Mouse (Mus musculus): ENCODE data around the gene Dgat2. TPM values are rescaled to one million over a fixed set of nuclear protein-coding genes. Genes with fewer than 3 reads are reported as not detected.

Dgat2 gene
- polyA plus RNA-seq, 1 experiment from 2014 or later: 14.7 TPM

GRCm38 (mm10) chr7:99189885-99190284 is 7.4 kb upstream of the Dgat2 start:
- H3K4me1 ChIP-seq: no peaks in the 10 kb centered on the region
- H3K9ac ChIP-seq: no peak overlapping the region
- H3K9me3 ChIP-seq: no peaks in the 10 kb centered on the region
- H3K4me3 ChIP-seq: no peak overlapping the region
- H3K36me3 ChIP-seq: no peaks in the 10 kb centered on the region
- ATAC-seq (ENCODE audit: insufficient number of reproducible peaks, insufficient read depth, low FRiP score, low TSS enrichment): no peak
- 72% methylated on average over 5 of the region's 5 CpGs for WGBS
- H3K4me2 ChIP-seq (replicated peaks): no peak overlapping the region
- no peaks in the 10 kb centered on the region for H3K27me3 ChIP-seq
- H3K27ac ChIP-seq: no peak overlapping the region

GRCm38 (mm10) chr7:99188630-99189029 is 6.1 kb upstream of the Dgat2 start:
- 76% methylated on average over 6 of the region's 6 CpGs for WGBS
- no peak overlapping the region for H3K4me2 ChIP-seq (replicated peaks)
- no peaks in the 10 kb centered on the region for H3K9me3 ChIP-seq
- no peaks in the 10 kb centered on the region for H3K27me3 ChIP-seq
- no peak overlapping the region for H3K4me3 ChIP-seq
- H3K9ac ChIP-seq: no peak overlapping the region
- no peaks in the 10 kb centered on the region for H3K4me1 ChIP-seq
- H3K36me3 ChIP-seq: no peaks in the 10 kb centered on the region
- no peak overlapping the region for H3K27ac ChIP-seq
- no peak for ATAC-seq (ENCODE audit: insufficient number of reproducible peaks, insufficient read depth, low FRiP score, low TSS enrichment)

GRCm38 (mm10) chr7:99187451-99187850 is 4.9 kb upstream of the Dgat2 start:
- Histone ChIP-seq H3K27me3 (no peaks in the 10 kb centered on the region), H3K36me3 (no peaks in the 10 kb centered on the region), H3K4me3 (no peak overlapping the region), H3K9me3 (no peaks in the 10 kb centered on the region), H3K27ac (no peak overlapping the region), H3K4me2 (replicated peaks) (no peak overlapping the region), H3K4me1 (no peaks in the 10 kb centered on the region), H3K9ac (no peak overlapping the region)
- 82% methylated on average over 5 of the region's 5 CpGs for WGBS
- ATAC-seq (ENCODE audit: insufficient number of reproducible peaks, insufficient read depth, low FRiP score, low TSS enrichment): no peak

- H3K4me2 ChIP-seq (replicated peaks): no peak overlapping the region
- no peaks in the 10 kb centered on the region for H3K9me3 ChIP-seq
- H3K36me3 ChIP-seq: no peaks in the 10 kb centered on the region
- no peak overlapping the region for H3K4me3 ChIP-seq
- H3K4me1 ChIP-seq: peaks cover 5% of the 10 kb centered on the region; the same call in 1 of the 2 replicates
- H3K27ac ChIP-seq: no peak overlapping the region
- 91% methylated on average over 3 of the region's 3 CpGs for WGBS
- no peak overlapping the region for H3K9ac ChIP-seq
- ATAC-seq (ENCODE audit: insufficient number of reproducible peaks, insufficient read depth, low FRiP score, low TSS enrichment): no peak
- H3K27me3 ChIP-seq: peaks cover 5% of the 10 kb centered on the region; the same call in 1 of the 2 replicates
Observed at GRCm38 (mm10) chr7:99185405-99185804, 2.9 kb upstream of the Dgat2 start.

- peak overlapping the region; percentile 90 for H3K4me2 ChIP-seq (replicated peaks)
- H3K4me1 ChIP-seq: peaks cover 8% of the 10 kb centered on the region; the same call in 1 of the 2 replicates
- no peak overlapping the region for H3K27ac ChIP-seq
- ATAC-seq (ENCODE audit: insufficient number of reproducible peaks, insufficient read depth, low FRiP score, low TSS enrichment): no peak
- no peak overlapping the region for H3K9ac ChIP-seq
- peaks cover 5% of the 10 kb centered on the region; the same call in 1 of the 2 replicates for H3K27me3 ChIP-seq
- H3K4me3 ChIP-seq: no peak overlapping the region
- H3K9me3 ChIP-seq: no peaks in the 10 kb centered on the region
- WGBS: 67% methylated on average over 6 of the region's 6 CpGs
- no peaks in the 10 kb centered on the region for H3K36me3 ChIP-seq
Observed at GRCm38 (mm10) chr7:99183751-99184150, 1.2 kb upstream of the Dgat2 start.

GRCm38 (mm10) chr7:99181619-99182431 is 694 bp downstream of the Dgat2 start:
- no peak for ATAC-seq (ENCODE audit: insufficient number of reproducible peaks, insufficient read depth, low FRiP score, low TSS enrichment)
- H3K36me3 ChIP-seq: no peaks in the 10 kb centered on the region
- H3K4me3 ChIP-seq: peak overlapping the region; percentile 57
- H3K9ac ChIP-seq: peak overlapping the region; percentile 75
- H3K4me1 ChIP-seq: peaks cover 8% of the 10 kb centered on the region; the same call in 1 of the 2 replicates
- WGBS: 21% methylated on average over 14 of the region's 14 CpGs
- peaks cover 5% of the 10 kb centered on the region; the same call in 1 of the 2 replicates for H3K27me3 ChIP-seq
- H3K9me3 ChIP-seq: no peaks in the 10 kb centered on the region
- peak overlapping the region; percentile 90 for H3K4me2 ChIP-seq (replicated peaks)
- no peak overlapping the region for H3K27ac ChIP-seq

GRCm38 (mm10) chr7:99180162-99180561 is 2.4 kb downstream of the Dgat2 start:
- no peak for ATAC-seq (ENCODE audit: insufficient number of reproducible peaks, insufficient read depth, low FRiP score, low TSS enrichment)
- Histone ChIP-seq H3K9me3 (no peaks in the 10 kb centered on the region), H3K36me3 (no peaks in the 10 kb centered on the region), H3K4me2 (replicated peaks) (no peak overlapping the region), H3K4me3 (no peak overlapping the region), H3K27me3 (peaks cover 5% of the 10 kb centered on the region; the same call in 1 of the 2 replicates), H3K27ac (no peak overlapping the region), H3K9ac (no peak overlapping the region), H3K4me1 (peaks cover 8% of the 10 kb centered on the region; the same call in 1 of the 2 replicates)
- WGBS: 74% methylated on average over 1 of the region's 1 CpGs

GRCm38 (mm10) chr7:99179271-99179670 is 3.2 kb downstream of the Dgat2 start:
- WGBS: 91% methylated on average over 9 of the region's 9 CpGs
- no peaks in the 10 kb centered on the region for H3K9me3 ChIP-seq
- H3K27me3 ChIP-seq: peaks cover 5% of the 10 kb centered on the region; the same call in 1 of the 2 replicates
- H3K9ac ChIP-seq: no peak overlapping the region
- H3K4me2 ChIP-seq (replicated peaks): no peak overlapping the region
- no peak for ATAC-seq (ENCODE audit: insufficient number of reproducible peaks, insufficient read depth, low FRiP score, low TSS enrichment)
- H3K27ac ChIP-seq: no peak overlapping the region
- peaks cover 8% of the 10 kb centered on the region; the same call in 1 of the 2 replicates for H3K4me1 ChIP-seq
- no peaks in the 10 kb centered on the region for H3K36me3 ChIP-seq
- no peak overlapping the region for H3K4me3 ChIP-seq

- peaks cover 5% of the 10 kb centered on the region; the same call in 1 of the 2 replicates for H3K27me3 ChIP-seq
- H3K9me3 ChIP-seq: no peaks in the 10 kb centered on the region
- no peak overlapping the region for H3K4me3 ChIP-seq
- H3K9ac ChIP-seq: no peak overlapping the region
- 87% methylated on average over 5 of the region's 5 CpGs for WGBS
- no peaks in the 10 kb centered on the region for H3K36me3 ChIP-seq
- ATAC-seq (ENCODE audit: insufficient number of reproducible peaks, insufficient read depth, low FRiP score, low TSS enrichment): no peak
- H3K4me2 ChIP-seq (replicated peaks): no peak overlapping the region
- H3K27ac ChIP-seq: no peak overlapping the region
- peaks cover 8% of the 10 kb centered on the region; the same call in 1 of the 2 replicates for H3K4me1 ChIP-seq
Observed at GRCm38 (mm10) chr7:99177386-99177785, 5.1 kb downstream of the Dgat2 start.

GRCm38 (mm10) chr7:99175666-99176065 is 6.9 kb downstream of the Dgat2 start:
- Histone ChIP-seq H3K4me2 (replicated peaks) (no peak overlapping the region), H3K4me3 (no peak overlapping the region), H3K4me1 (0 out of 2 replicates have a peak, but pooled peaks cover 4% of the 10 kb centered on the region), H3K36me3 (no peaks in the 10 kb centered on the region), H3K27me3 (no peaks in the 10 kb centered on the region), H3K27ac (no peak overlapping the region), H3K9me3 (no peaks in the 10 kb centered on the region), H3K9ac (no peak overlapping the region)
- ATAC-seq (ENCODE audit: insufficient number of reproducible peaks, insufficient read depth, low FRiP score, low TSS enrichment): no peak
- WGBS: 89% methylated on average over 9 of the region's 9 CpGs

GRCm38 (mm10) chr7:99175118-99175517 is 7.4 kb downstream of the Dgat2 start:
- 83% methylated on average over 11 of the region's 11 CpGs for WGBS
- Histone ChIP-seq H3K9ac (no peak overlapping the region), H3K4me3 (no peak overlapping the region), H3K4me2 (replicated peaks) (no peak overlapping the region), H3K36me3 (no peaks in the 10 kb centered on the region), H3K9me3 (no peaks in the 10 kb centered on the region), H3K4me1 (0 out of 2 replicates have a peak, but pooled peaks cover 3% of the 10 kb centered on the region), H3K27ac (no peak overlapping the region), H3K27me3 (no peaks in the 10 kb centered on the region)
- ATAC-seq (ENCODE audit: insufficient number of reproducible peaks, insufficient read depth, low FRiP score, low TSS enrichment): no peak

- Histone ChIP-seq H3K4me2 (replicated peaks) (no peak overlapping the region), H3K4me3 (no peak overlapping the region), H3K4me1 (no peaks in the 10 kb centered on the region), H3K36me3 (no peaks in the 10 kb centered on the region), H3K9ac (no peak overlapping the region), H3K27ac (no peak overlapping the region), H3K27me3 (no peaks in the 10 kb centered on the region), H3K9me3 (no peaks in the 10 kb centered on the region)
- WGBS: 87% methylated on average over 4 of the region's 4 CpGs
- ATAC-seq (ENCODE audit: insufficient number of reproducible peaks, insufficient read depth, low FRiP score, low TSS enrichment): no peak
Observed at GRCm38 (mm10) chr7:99174006-99174405, 8.5 kb downstream of the Dgat2 start.
